Mouse (Mus musculus) spleen, adult 18-20 months (tissue): ENCODE results near the gene Mtmr4.
A peak's percentile ranks its signal among the peaks of the same experiment; 100 is the strongest.

Experiments
- DNase-seq, 2 experiments: peaks; one replicate each; pipeline ENCODE4 v3.0.0; 2022; ENCODE audit warnings: mixed read lengths in 2 of 2

The Mtmr4 gene

DNA sequence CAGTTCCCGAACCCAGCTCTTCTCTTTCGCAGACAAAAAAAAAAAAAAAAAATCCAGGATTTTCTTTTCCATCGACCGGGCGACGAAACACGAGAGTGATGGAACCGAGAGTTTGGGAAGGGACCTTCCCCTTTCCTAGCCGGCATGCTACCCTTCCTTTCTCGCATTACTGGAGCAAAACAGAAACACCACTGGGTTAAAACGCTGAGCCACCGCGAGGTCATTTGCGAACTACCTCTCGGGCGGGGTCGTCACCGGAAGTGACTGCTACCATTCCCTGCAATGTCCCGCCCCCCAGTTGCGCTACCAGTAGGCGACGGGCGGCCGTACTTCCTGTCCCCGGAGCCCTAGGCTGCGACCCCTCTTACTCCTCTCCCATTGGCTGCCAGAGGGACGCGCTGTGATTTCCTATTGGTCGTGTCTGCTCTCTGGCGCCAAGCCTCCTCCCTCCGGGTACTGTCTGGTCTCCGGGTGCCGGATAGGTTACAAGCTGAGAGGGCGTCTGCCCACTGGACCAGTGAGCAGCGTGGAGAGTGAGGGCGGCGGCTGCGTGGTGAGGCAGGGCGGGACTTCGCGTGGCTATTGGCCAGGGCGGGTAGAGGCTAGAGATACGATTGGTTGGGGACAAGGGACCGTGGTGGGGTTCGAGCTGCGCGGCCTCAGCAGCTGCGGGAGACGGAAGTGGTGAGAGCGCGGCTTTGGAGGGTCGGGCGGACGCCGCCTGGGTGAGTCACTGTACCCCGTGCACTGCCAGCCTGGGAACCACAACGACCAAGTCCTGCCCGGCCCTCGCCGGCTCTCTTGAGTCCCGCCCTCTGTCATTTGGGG, at the start of gene Mtmr4:
TSS of gene Mtmr4 (plus strand) at position 637 of the 828 bp plus-strand sequence.
- DNase-seq, result peak; percentile 91 to 99

DNA sequence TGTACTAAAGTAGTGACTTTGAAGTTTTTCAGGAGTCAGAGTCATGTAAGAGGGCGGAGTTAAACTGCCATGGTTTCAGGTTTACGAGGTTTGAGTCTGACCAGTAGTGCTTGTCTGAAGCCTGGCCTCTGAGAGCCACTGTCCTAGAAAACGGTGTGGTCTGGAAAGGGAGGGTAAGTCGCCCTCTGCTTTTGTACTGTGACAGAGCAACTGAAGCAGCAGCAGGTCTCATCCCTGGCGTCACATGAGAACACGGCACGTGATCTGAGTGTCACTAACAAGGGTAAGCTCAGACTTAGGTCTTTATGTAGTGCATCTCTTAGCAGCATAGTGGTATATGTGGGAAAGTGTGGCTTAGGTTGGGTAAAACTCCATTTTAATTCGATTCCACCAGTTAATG, 49.7 kb upstream of the Mtmr4 start:
- DNase-seq, result no peak

- DNase-seq, result no peak
Measured at GRCm38 (mm10) chr11:87542906-87543305, 49.1 kb upstream of the Mtmr4 start.

DNA sequence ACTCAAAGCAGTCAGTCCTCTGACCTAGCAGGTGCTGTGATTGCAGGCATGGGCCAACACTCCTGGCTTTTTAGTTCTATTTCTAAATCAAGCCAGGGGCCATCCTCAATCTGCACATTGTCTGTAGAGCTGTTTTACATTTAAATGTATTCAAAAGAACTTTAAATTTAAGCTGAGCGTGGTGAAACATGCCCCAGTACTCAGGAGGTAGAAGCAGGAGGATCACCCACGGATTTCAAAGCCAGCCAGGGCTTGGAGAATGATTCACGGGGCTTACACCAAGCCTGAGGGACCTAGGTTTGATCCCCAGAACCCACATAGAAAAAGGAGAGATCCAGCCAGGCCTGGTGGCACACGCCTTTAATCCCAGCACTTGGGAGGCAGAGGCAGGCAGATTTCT, 38.6 kb upstream of the Mtmr4 start:
- no peak for DNase-seq

- DNase-seq, result no peak
Measured at GRCm38 (mm10) chr11:87554386-87554785, 37.6 kb upstream of the Mtmr4 start.

DNA sequence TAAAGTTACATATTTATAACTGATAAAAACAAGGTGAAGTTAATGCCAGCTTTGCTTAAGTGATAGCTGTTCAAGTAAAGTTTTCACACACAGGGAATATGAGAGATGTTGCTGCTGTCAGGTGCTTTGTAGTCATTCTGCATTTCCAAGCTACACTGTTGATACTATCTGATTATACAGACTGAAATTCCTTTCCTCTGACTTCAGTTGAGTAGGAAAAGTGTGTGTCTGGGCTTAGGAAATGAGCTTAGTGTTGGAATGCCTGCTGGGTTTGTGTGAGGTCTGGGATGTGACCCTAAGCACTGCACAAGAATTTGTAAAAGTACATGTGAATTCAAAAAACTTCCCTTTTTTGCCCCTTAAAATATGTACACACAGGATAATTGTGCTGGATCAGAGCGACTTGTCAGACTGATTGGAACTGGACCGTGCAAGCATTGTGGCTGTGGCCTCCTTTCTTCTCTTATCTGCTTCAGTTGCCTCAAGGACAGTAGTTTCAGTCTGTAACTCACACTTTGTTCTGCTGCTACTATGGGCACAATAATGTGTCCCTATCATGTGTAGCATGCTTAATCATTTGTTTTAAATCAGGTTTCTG, 36.8 kb upstream of the Mtmr4 start:
- DNase-seq, result no peak

DNA sequence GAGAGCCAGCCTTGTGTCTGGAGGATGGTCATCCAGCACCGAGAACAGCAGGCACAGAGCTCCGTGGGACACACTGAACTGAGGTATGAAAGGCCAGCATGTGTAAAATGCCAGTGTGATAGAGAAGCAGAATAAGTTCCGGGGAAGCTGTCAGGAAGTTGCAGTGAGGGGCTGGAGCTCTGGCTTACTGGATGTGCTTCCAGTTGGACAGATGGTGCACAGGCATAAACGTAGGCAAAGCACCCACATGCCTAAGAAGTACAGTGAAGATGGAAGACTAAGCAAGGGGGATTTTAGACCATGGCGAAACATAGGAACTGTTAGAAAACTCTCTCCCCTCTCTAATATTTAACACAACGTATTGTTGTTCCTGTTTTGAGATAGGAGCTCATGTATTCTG, 30.8 kb upstream of the Mtmr4 start:
- DNase-seq, result no peak

GRCm38 (mm10) chr11:87566501-87566900, 25.5 kb upstream of the Mtmr4 start, which contains the start of gene Gm11492:
Gene Gm11492 (plus strand): TSS chr11:87566653.
- DNase-seq, result no peak

- no peak for DNase-seq
Measured at GRCm38 (mm10) chr11:87568255-87568953, 23.6 kb upstream of the Mtmr4 start, which contains the start of gene Sept4. Gene Sept4 (plus strand): TSS chr11:87568903.

DNA sequence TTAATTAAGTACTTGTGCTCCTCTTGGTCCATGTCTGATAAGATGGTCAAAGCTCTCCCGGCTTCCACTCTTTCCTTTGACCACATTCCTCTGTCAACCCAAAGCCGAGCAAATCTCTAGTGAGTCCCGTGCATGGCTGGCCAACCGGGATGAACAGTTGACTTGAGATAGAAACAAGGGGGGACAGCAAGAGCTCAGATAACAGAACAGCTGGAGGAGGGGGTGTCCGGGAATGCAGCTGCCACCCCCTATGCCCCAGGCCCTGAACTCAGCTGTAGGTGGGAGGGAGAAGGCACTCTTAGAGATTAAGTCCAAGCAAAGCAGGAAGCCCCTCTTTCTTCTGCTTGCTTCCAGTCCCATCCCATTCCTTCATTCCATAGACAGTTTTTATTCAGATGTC, 21.2 kb upstream of the Mtmr4 start:
- no peak for DNase-seq

- no peak for DNase-seq
Measured at GRCm38 (mm10) chr11:87571361-87571950, 20.5 kb upstream of the Mtmr4 start.

GRCm38 (mm10) chr11:87573751-87574150, 18.2 kb upstream of the Mtmr4 start:
- DNase-seq, result no peak

DNA sequence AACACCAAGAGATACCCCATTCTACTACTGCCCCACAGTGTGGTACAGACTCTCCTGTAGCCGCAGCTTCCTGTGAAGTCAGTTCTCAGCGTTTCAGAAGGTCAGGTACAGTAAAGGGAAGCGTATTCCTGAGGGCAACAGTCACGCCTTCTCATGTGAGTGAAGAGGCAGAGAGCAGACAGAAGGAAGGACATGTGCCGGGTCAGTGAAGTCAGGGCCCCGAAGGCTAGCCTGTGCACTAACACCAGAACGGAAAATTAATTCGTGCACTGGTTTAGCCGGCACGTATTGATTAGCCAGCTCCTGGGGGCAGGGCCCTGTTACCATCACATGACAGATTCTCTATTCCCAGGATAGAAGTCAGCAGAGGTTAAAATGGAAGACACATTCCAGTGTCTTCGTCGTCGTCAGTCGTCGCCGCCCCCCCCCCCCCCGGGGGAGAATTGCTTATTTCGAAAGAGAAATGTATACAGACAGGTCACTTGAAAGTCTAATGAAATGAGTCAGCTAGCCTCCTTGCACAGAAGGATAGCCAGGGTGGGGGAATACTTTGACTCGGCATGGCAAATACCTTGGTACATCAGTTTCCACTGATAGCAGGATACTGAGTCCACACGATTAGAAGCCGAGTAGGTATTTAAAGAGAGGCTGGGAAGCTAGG, 17.3 kb upstream of the Mtmr4 start:
- no peak for DNase-seq

DNA sequence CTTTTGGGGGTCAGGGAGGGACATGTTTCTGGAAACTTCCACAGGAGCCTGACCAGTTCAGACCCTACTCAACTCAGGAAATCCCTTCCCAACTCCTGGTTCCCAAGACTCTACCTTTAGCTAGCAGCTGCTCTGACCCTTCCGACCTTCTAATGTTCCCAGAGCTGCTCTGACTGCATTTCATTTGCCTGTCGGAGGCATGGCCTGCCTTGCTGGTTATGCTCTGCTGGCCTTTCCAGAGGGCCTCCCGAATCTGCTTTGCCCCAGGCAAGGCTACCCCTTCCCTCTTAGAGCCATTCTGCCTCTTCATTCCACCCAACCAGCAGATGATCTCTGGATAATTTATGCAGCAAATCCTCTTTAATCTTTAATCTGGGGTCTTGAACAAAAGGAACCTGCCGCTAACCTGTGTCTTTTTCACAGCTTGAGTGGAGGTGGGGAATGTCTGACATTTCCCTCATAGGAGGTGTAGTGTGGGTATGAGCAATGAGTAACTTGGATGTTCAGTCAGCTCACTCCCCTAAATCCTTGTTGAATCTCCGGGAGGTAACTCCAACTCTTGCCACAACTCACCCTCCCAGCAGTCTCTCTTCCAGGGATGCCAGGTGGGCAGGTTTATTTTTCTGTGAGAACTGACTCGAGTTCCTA, 14.2 kb upstream of the Mtmr4 start:
- DNase-seq, result no peak

GRCm38 (mm10) chr11:87578249-87578962, 13.6 kb upstream of the Mtmr4 start:
- peak; percentile 43 to 66 for DNase-seq

- DNase-seq, result no peak
Measured at GRCm38 (mm10) chr11:87578963-87579601, 12.9 kb upstream of the Mtmr4 start.

DNA sequence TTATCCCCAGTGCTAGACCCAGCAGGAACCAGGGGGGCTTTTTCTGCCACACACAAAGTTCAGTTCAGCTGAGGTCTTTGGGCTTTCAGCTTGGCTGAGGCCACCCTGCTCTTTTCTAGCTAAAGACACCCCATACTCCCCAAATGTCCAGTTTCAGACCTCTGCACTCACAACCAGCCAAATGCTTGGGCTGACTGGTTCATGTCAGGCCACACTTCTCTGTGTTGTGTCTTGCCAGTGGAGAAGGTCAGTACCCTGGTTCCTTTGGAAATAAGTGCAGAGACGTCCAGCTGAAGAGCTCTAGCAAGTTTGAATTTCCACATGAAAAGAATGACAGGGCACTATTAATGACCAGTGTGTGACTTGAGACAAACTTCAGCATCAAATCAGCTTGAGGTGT, 12.2 kb upstream of the Mtmr4 start:
- DNase-seq, result no peak

DNA sequence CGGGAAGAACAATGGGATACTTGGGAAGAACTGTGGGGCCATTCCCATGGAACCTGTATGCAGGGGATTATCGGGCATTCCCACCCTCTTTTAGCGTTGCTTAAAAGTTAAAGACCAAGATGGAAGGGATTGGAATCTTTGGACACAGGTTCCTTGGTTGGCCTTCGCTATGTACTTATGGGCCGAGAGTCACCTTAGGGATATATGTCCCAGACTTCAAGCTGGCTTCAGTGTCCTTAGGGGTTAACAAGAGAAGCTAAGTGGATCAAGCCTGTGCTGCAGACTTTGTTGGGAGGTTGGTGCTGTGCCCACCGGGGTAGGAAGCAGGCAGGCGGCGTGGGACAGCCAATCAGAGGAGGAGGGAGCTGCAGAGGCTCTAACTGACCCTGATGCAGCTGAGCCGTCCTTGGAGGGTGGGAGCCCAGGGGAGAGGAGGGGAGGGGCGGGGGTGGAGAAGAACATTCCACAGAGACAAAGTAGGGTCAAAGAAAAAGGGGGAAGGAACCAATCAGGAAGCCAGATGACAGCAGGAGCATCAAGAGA, 11.3 kb upstream of the Mtmr4 start:
- DNase-seq, result no peak

DNA sequence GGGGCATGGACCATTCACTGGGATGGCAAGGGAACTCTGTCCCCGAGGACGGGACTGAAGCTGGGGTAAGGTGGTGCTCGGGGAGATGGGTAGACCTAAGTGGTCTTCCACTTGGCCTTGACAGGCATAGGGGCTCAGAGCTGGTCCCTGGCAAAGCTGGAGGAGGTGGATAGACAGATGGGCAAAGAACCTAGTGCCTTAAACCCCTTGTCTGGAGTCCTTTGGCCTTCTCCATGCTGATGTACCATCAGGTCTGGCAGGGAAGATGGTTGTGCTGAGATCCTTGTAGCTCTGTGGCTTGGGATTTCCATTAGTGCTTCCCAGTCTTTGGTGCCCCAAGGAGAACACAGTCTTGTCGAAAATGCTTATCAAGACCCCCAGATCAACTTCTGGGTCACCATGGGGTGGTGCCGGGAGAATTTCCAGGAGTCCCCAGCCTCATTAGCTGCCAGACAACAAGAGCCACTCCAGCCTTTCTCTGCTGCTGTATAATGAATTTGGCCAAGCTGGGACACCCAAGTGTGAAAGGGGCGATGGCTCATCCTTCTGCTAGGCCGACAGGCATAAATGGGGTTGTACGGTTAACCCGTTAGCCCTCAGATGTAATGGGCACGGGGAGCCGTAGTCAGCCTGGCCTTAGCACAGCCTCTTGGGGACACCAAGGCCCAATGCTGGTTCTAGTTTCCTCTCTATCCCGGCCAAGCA, 10.6 kb upstream of the Mtmr4 start:
- no peak for DNase-seq
